Mouse (Mus musculus) neural tube, embryonic 15.5 days (tissue): Measurements from ENCODE around the gene Gstcd. TPM values are rescaled to one million over a fixed set of nuclear protein-coding genes. Genes with fewer than 3 reads are reported as not detected.

Experiments
- ATAC-seq: fragments of 200-750 bp; cut with Nextera tagmentation; 2 replicates; pipeline ENCODE4 v1.8.0; 2017; ENCODE audit warnings: mild to moderate bottlenecking, moderate TSS enrichment, moderate library complexity; ENCODE audit not compliant: low FRiP score
- H3K27ac ChIP-seq: fragments of 300-500 bp; sonication (generic); replicated peaks from 2 replicates; pipeline ENCODE4 v1.5.1; 2015; ENCODE audit warnings: mild to moderate bottlenecking, inconsistent platforms
- H3K27me3 ChIP-seq: fragments of 300-500 bp; sonication (generic); replicated peaks from 2 replicates; pipeline ENCODE4 v1.6.1; 2015; ENCODE audit warnings: inconsistent platforms
- H3K36me3 ChIP-seq: fragments of 300-500 bp; sonication (generic); 2 replicates; pipeline ENCODE4 v1.6.1; 2015; ENCODE audit warnings: inconsistent platforms
- H3K4me1 ChIP-seq: fragments of 300-500 bp; sonication (generic); 2 replicates; pipeline ENCODE4 v1.6.1; 2015; ENCODE audit warnings: inconsistent platforms
- H3K4me2 ChIP-seq: fragments of 300-500 bp; sonication (generic); 2 replicates; pipeline ENCODE4 v1.6.1; 2015; ENCODE audit warnings: inconsistent platforms, mild to moderate bottlenecking, moderate library complexity
- H3K4me3 ChIP-seq: fragments of 300-500 bp; sonication (generic); replicated peaks from 2 replicates; pipeline ENCODE4 v1.5.1; 2015; ENCODE audit warnings: mild to moderate bottlenecking, inconsistent platforms
- H3K9ac ChIP-seq: fragments of 300-500 bp; sonication (generic); replicated peaks from 2 replicates; pipeline ENCODE4 v1.6.1; 2015; ENCODE audit warnings: mild to moderate bottlenecking, inconsistent platforms
- H3K9me3 ChIP-seq: fragments of 300-500 bp; sonication (generic); replicated peaks from 2 replicates; pipeline ENCODE4 v1.6.1; 2016; ENCODE audit warnings: inconsistent platforms
- WGBS: fragments of 180-500 bp; shearing (Covaris S2); methylation state at CpG from one replicate; pipeline ENCODE4 v1.1.7; 2015; ENCODE audit warnings: mixed read lengths; 5-methylcytosine and 5-hydroxymethylcytosine counted together
- polyA plus RNA-seq: library from polyadenylated mRNA; unstranded; fragments of >200 nt; fragmentation: Nextera tagmentation; extraction: Ambion mirVana; gene quantifications from 2 replicates; pipeline ENCODE4 v1.2.1, GENCODE M21; 2015

Gstcd gene
- polyA plus RNA-seq, 1 experiment from 2014 or later, result 2.9 TPM

- Histone ChIP-seq H3K4me3 (no peak overlapping the region), H3K27ac (no peak overlapping the region), H3K36me3 (no peaks in the 10 kb centered on the region), H3K4me2 (no peak overlapping the region), H3K9me3 (no peaks in the 10 kb centered on the region), H3K27me3 (no peaks in the 10 kb centered on the region), H3K9ac (no peak overlapping the region), H3K4me1 (no peaks in the 10 kb centered on the region)
- 47% methylated on average over 2 of the region's 2 CpGs for WGBS
- no peak for ATAC-seq
These were observed 157.2 kb downstream of the Gstcd start for GRCm38 (mm10) chr3:132934649-132935048.

Other genes with a start within 250 kb of the Gstcd start
- gene Npnt, start 141.7 kb downstream of the Gstcd start, polyA plus RNA-seq, result 14.6 and 18.5 TPM in 2 replicates
- gene Ints12, start 193 bp downstream of the Gstcd start, polyA plus RNA-seq, result 13.7 and 17.6 TPM in 2 replicates
- 0.05 and 0.37 TPM in 2 replicates for gene Arhgef38, start 142.9 kb upstream of the Gstcd start, polyA plus RNA-seq
- gene Ppa2, start 218.1 kb upstream of the Gstcd start, polyA plus RNA-seq, result 79.4 and 93.9 TPM in 2 replicates